Mouse (Mus musculus) cerebellum, adult 2 months (tissue): Measurements from ENCODE around the gene Slc23a2.
A peak's percentile ranks its signal among the peaks of the same experiment; 100 is the strongest.

Experiments
- CTCF ChIP-seq: fragments of 200-500 bp; IDR thresholded peaks from 2 replicates; pipeline ENCODE4 v1.5.1; 2011; ENCODE audit warnings: low read depth, mild to moderate bottlenecking, control low read depth, low read length, moderate library complexity, borderline replicate concordance; ENCODE audit not compliant: insufficient read depth
- POLR2A ChIP-seq: fragments of 200-500 bp; IDR thresholded peaks from 2 replicates; pipeline ENCODE4 v1.6.1; 2011; ENCODE audit warnings: low read length, control low read depth, borderline replicate concordance; ENCODE audit not compliant: insufficient read depth

DNA sequence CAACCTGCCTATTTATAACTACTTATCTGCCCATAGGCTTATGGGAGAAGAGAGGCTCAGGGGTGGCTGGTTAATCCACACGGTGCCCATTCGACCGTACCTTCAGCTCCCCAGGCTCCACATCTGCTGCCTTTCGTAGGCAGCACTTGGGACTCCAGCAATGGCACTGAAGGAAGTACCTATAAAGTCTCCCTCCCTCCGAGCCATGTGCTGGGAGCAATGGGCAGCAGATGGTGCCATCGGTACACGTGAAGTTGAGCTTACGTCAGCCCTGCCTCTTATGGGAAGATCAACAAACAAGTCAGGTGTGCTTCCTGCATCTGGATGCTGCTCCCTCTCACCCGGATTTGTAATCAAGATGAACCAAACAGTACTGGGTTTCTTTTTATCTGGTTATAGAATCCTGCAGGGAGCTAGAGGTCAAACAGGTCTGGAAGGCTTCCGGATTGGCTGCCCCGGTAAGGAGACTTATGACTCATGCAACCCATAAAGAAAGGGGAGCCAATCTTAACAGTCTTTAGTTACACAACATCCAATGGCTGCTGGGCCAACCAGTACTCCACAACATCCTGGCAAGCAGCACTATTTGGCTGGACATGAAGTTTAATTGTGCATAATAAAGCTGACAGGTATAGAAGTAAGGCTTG, 80.6 kb downstream of the Slc23a2 start:
- TF ChIP-seq POLR2A (no peak), CTCF (peak; percentile 54; the same call in 1 of the 2 replicates)
